Mouse (Mus musculus): ENCODE results near the gene Kcnh5. TPM values are rescaled to one million over a fixed set of nuclear protein-coding genes. Genes with fewer than 3 reads are reported as not detected.

Kcnh5 gene
- not detected in 2 replicates for polyA plus RNA-seq (2012; rRNA removed)

GRCm38 (mm10) chr12:75176691-75177645 is at the start of gene Kcnh5:
Kcnh5 (minus strand) TSS chr12:75177332.

Other genes starting within 250 kb of the Kcnh5 start
- 15.7 and 16.6 TPM in 2 replicates for gene Rhoj, start 131.0 kb upstream of the Kcnh5 start, polyA plus RNA-seq (2012; rRNA removed)
- not detected in 2 replicates for gene Gphb5, start 239.4 kb upstream of the Kcnh5 start, polyA plus RNA-seq (2012; rRNA removed)